Comparison of ENCODE assay signal across 8 mouse cellular contexts in the genomic region with DNA sequence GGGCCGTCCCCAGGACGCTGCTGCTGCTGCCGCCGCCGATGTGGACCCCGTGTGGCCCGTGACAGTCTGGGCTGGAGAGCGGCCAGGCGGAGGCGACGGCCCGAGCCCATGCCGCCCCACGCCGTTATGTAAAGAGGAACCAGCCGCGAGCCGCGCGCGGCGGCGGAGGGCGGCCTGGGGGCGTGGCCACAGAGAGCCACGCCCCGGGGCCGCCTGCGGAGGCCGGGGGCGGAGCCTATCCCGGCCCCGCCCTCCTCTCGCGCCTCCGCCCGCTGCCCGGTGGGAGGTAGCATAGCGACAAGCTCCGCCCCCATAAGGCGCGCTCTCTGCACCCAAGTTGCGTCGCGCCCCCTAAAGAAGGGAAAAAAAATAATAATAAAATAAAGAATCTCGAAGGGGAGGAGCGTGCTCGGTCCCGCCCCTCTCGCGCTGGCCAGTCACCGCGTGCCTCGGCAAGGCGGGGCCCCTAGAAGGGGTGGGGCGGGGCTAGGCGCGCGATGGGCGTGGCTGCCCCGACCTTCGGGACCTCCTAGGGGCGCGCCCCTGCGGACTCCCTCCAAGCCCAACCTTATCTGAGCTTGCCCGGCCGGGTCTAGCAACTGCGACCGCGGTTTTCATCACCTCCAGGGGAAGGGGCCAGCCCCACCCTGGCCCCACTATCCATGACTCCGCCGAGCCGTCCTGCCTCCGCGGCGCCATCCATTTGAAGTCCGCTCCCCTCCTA. TPM values are rescaled to one million over a fixed set of nuclear protein-coding genes. Genes with fewer than 3 reads are reported as not detected.
DNase-seq lines count a peak whose midpoint lies in the region; ATAC-seq and TF ChIP-seq lines count a peak whose summit lies in the region.

No protein-coding gene starts in this region.

- peak overlapping the region; percentile 77 for H3K9ac ChIP-seq in embryonic facial prominence, embryonic 12.5 days
- peak overlapping the region; percentile 69 for H3K9ac ChIP-seq in limb, embryonic 14.5 days (ENCODE audit: low read depth, low read length, severe bottlenecking)
- peak overlapping the region; percentile 81 for H3K9ac ChIP-seq in midbrain, embryonic 16.5 days (ENCODE audit: low read depth, low read length)

- no peak for TF ChIP-seq CTCF in kidney, adult 2 months (conservative IDR thresholded peaks at IDR 0.05; ENCODE audit: insufficient read depth, insufficient read length, low read depth, low read length)
- no peak for TF ChIP-seq CTCF in spleen, adult 2 months (IDR thresholded peaks at IDR 0.05; ENCODE audit: extremely low read depth, insufficient read depth, insufficient read length, insufficient replicate concordance)

- peak overlapping the region; percentile 95 for H3K4me2 ChIP-seq in embryonic facial prominence, embryonic 12.5 days (replicated peaks)
- peak overlapping the region; percentile 94 for H3K4me2 ChIP-seq in limb, embryonic 14.5 days (replicated peaks; ENCODE audit: low read depth, low read length, severe bottlenecking)
- H3K4me2 ChIP-seq in midbrain, embryonic 16.5 days (ENCODE audit: low read length): peak overlapping the region; percentile 87

- H3K9me3 ChIP-seq in embryonic facial prominence, embryonic 12.5 days: no peaks in the 10 kb centered on the region
- no peaks in the 10 kb centered on the region for H3K9me3 ChIP-seq in limb, embryonic 14.5 days (ENCODE audit: control insufficient read depth, low read length)
- H3K9me3 ChIP-seq in midbrain, embryonic 16.5 days (replicated peaks; ENCODE audit: control insufficient read depth, low read length, poor library complexity, severe bottlenecking): no peaks in the 10 kb centered on the region

- H3K4me1 ChIP-seq in embryonic facial prominence, embryonic 12.5 days: peaks cover 51% of the 10 kb centered on the region
- H3K4me1 ChIP-seq in kidney, adult 2 months (ENCODE audit: control insufficient read depth, insufficient read depth, low read length): peaks cover 14% of the 10 kb centered on the region; the same call in 1 of the 2 replicates
- H3K4me1 ChIP-seq in limb, embryonic 14.5 days (ENCODE audit: control insufficient read depth, insufficient read depth, low read length): peaks cover 46% of the 10 kb centered on the region
- H3K4me1 ChIP-seq in midbrain, embryonic 16.5 days (ENCODE audit: control insufficient read depth, insufficient read depth, low read length): peaks cover 30% of the 10 kb centered on the region
- H3K4me1 ChIP-seq in spleen, adult 2 months (ENCODE audit: control insufficient read depth, insufficient read depth, insufficient read length): peaks cover 20% of the 10 kb centered on the region; the same call in 1 of the 2 replicates

- peak; percentile 86 for TF ChIP-seq POLR2A in kidney, adult 2 months (IDR thresholded peaks at IDR 0.05; ENCODE audit: low read depth, low read length)
- TF ChIP-seq POLR2A in limb, embryonic 14.5 days (IDR thresholded peaks at IDR 0.05; ENCODE audit: borderline replicate concordance, extremely low read depth, insufficient read depth, insufficient read length): 0 out of 2 replicates have a peak, but pooled peaks have one; percentile 38
- TF ChIP-seq POLR2A in spleen, adult 2 months (IDR thresholded peaks at IDR 0.05; ENCODE audit: low read depth, low read length): peak; percentile 91

- peak; percentile 95 for DNase-seq in 3T3-L1 (ENCODE audit: low read depth, low spot score)
- DNase-seq in adrenal gland, postnatal 25 days: peak; percentile 90
- DNase-seq in heart, adult 18-20 months: peak; percentile 93 to 96
- peak; percentile 96 for DNase-seq in kidney, adult 2 months
- peak; percentile 90 for DNase-seq in limb, embryonic 14.5 days (ENCODE audit: low spot score)
- DNase-seq in spleen, adult 2 months (ENCODE audit: low read depth in 1 of 2, low spot score in 2 of 2): peak; percentile 93 to 95

- H3K4me3 ChIP-seq in embryonic facial prominence, embryonic 12.5 days: peak overlapping the region; percentile 75
- peak overlapping the region; percentile 91 for H3K4me3 ChIP-seq in kidney, adult 2 months (ENCODE audit: insufficient read depth, low read depth, low read length)
- peak overlapping the region; percentile 82 for H3K4me3 ChIP-seq in limb, embryonic 14.5 days (replicated peaks; ENCODE audit: low read length)
- peak overlapping the region; percentile 82 for H3K4me3 ChIP-seq in midbrain, embryonic 16.5 days (ENCODE audit: low read depth, low read length)
- H3K4me3 ChIP-seq in spleen, adult 2 months (ENCODE audit: extremely low read depth, insufficient read depth, insufficient read length): peak overlapping the region; percentile 74

- no peaks in the 10 kb centered on the region for H3K36me3 ChIP-seq in embryonic facial prominence, embryonic 12.5 days
- no peaks in the 10 kb centered on the region for H3K36me3 ChIP-seq in kidney, adult 2 months (ENCODE audit: control insufficient read depth, insufficient read depth, low read length)
- no peaks in the 10 kb centered on the region for H3K36me3 ChIP-seq in limb, embryonic 14.5 days (ENCODE audit: control insufficient read depth, insufficient read depth, low read length)
- no peaks in the 10 kb centered on the region for H3K36me3 ChIP-seq in midbrain, embryonic 16.5 days (ENCODE audit: control insufficient read depth, insufficient read depth, low read length)
- H3K36me3 ChIP-seq in spleen, adult 2 months (ENCODE audit: control insufficient read depth, insufficient read depth, low read length): no peaks in the 10 kb centered on the region

- ATAC-seq in embryonic facial prominence, embryonic 12.5 days (ENCODE audit: insufficient number of reproducible peaks, insufficient read depth, low FRiP score, low TSS enrichment): peak; percentile 66; the same call in 1 of the 2 replicates
- peak; percentile 87 for ATAC-seq in limb, embryonic 14.5 days (ENCODE audit: low FRiP score, low read depth)
- ATAC-seq in midbrain, embryonic 16.5 days: peak; percentile 59

- WGBS in embryonic facial prominence, embryonic 12.5 days: 1% methylated on average over 76 of the region's 77 CpGs
- under 1% methylated on average over 75 of the region's 77 CpGs for WGBS in kidney, adult 2 months
- WGBS in limb, embryonic 14.5 days: under 1% methylated on average over 64 of the region's 77 CpGs
- under 1% methylated on average over 67 of the region's 77 CpGs for WGBS in midbrain, embryonic 16.5 days
- WGBS in spleen, adult 2 months: under 1% methylated on average over 70 of the region's 77 CpGs

- peak overlapping the region; percentile 69 for H3K27ac ChIP-seq in embryonic facial prominence, embryonic 12.5 days
- H3K27ac ChIP-seq in kidney, adult 2 months (ENCODE audit: insufficient read depth, low read depth, low read length): peak overlapping the region; percentile 91
- peak overlapping the region; percentile 38; the same call in 1 of the 2 replicates for H3K27ac ChIP-seq in limb, embryonic 14.5 days (replicated peaks; ENCODE audit: low read depth, low read length)
- H3K27ac ChIP-seq in midbrain, embryonic 16.5 days (ENCODE audit: low read length): 0 out of 2 replicates have a peak overlapping the region, but pooled peaks have one; percentile 36
- H3K27ac ChIP-seq in spleen, adult 2 months (ENCODE audit: insufficient read depth, low read length): peak overlapping the region; percentile 99

- peaks cover 36% of the 10 kb centered on the region for H3K27me3 ChIP-seq in embryonic facial prominence, embryonic 12.5 days
- H3K27me3 ChIP-seq in kidney, adult 2 months (replicated peaks; ENCODE audit: control insufficient read depth, insufficient read depth, low read length): no peaks in the 10 kb centered on the region
- H3K27me3 ChIP-seq in limb, embryonic 14.5 days (ENCODE audit: control insufficient read depth, insufficient read depth, low read length): peaks cover 7% of the 10 kb centered on the region; the same call in 1 of the 2 replicates
- peaks cover 21% of the 10 kb centered on the region for H3K27me3 ChIP-seq in midbrain, embryonic 16.5 days (ENCODE audit: control insufficient read depth, insufficient read depth, low read depth, low read length)
- H3K27me3 ChIP-seq in spleen, adult 2 months (ENCODE audit: control insufficient read depth, insufficient read depth, low read length): no peaks in the 10 kb centered on the region

RNA-seq across cellular contexts. Expression of gene Sh2b3, which starts 0.6 kb away (rescaled TPM):
- total RNA-seq in adrenal gland, postnatal 25 days (2021): 36.4 and 46.0 TPM in 2 replicates
- polyA plus RNA-seq in embryonic facial prominence, embryonic 12.5 days (2016; fragmentation: Nextera tagmentation; extraction: Ambion mirVana): 13.1 and 14.4 TPM in 2 replicates
- total RNA-seq in heart, adult 18-20 months (2021): 10 to 100 TPM; 21.3 to 21.6 TPM
- polyA plus RNA-seq in kidney, adult 2 months (2012; rRNA removed): 19.7 and 20.8 TPM in 2 replicates
- 24.1 and 34.9 TPM in 2 replicates for polyA plus RNA-seq in limb, embryonic 14.5 days (2012; rRNA removed)
- 18.5 and 19.7 TPM in 2 replicates for polyA plus RNA-seq in limb, embryonic 14.5 days (2014; fragmentation: Nextera tagmentation; extraction: Ambion mirVana)
- 6.1 and 6.7 TPM in 2 replicates for polyA plus RNA-seq in midbrain, embryonic 16.5 days (2015; fragmentation: Nextera tagmentation; extraction: Ambion mirVana)
- 118 and 259 TPM in 2 replicates for polyA plus RNA-seq in spleen, adult 2 months (2012; rRNA removed)

RNA-seq across cellular contexts. Expression of gene Pheta1, which starts 11.9 kb away (rescaled TPM):
- 6.2 and 8.8 TPM in 2 replicates for total RNA-seq in adrenal gland, postnatal 25 days (2021)
- polyA plus RNA-seq in embryonic facial prominence, embryonic 12.5 days (2016; fragmentation: Nextera tagmentation; extraction: Ambion mirVana): 47.3 and 48.1 TPM in 2 replicates
- 1 to 10 TPM; 6.4 to 8.3 TPM for total RNA-seq in heart, adult 18-20 months (2021)
- 19.1 and 23.4 TPM in 2 replicates for polyA plus RNA-seq in kidney, adult 2 months (2012; rRNA removed)
- polyA plus RNA-seq in limb, embryonic 14.5 days (2012; rRNA removed): 30.1 and 40.2 TPM in 2 replicates
- 21.3 and 28.0 TPM in 2 replicates for polyA plus RNA-seq in limb, embryonic 14.5 days (2014; fragmentation: Nextera tagmentation; extraction: Ambion mirVana)
- 43.4 and 51.3 TPM in 2 replicates for polyA plus RNA-seq in midbrain, embryonic 16.5 days (2015; fragmentation: Nextera tagmentation; extraction: Ambion mirVana)
- 5.1 and 5.9 TPM in 2 replicates for polyA plus RNA-seq in spleen, adult 2 months (2012; rRNA removed)

Comparison
In these comparisons a context has a peak if more than half of its experiments do, and no peak if none do; other contexts are left out.
1. Peak in every context shown above with its lines: DNase-seq, ATAC-seq, H3K4me3 ChIP-seq and H3K27ac ChIP-seq.
2. H3K27ac ChIP-seq: peak in every context shown above with its lines; median percentile 99 in spleen, adult 2 months; 91 in kidney, adult 2 months; 69 in embryonic facial prominence, embryonic 12.5 days; 38 in limb, embryonic 14.5 days; 36 in midbrain, embryonic 16.5 days.
3. POLR2A ChIP-seq: peak in every context shown above with its lines; median percentile 91 in spleen, adult 2 months; 86 in kidney, adult 2 months; 38 in limb, embryonic 14.5 days.